Mouse (Mus musculus): ENCODE measurements around the gene Hist2h2be.
"Not testable (repeated sequence)": the region's sequence is repeated elsewhere in the genome, so short reads cannot be mapped to it uniquely, and the experiment has no call there.

Hist2h2be gene

DNA sequence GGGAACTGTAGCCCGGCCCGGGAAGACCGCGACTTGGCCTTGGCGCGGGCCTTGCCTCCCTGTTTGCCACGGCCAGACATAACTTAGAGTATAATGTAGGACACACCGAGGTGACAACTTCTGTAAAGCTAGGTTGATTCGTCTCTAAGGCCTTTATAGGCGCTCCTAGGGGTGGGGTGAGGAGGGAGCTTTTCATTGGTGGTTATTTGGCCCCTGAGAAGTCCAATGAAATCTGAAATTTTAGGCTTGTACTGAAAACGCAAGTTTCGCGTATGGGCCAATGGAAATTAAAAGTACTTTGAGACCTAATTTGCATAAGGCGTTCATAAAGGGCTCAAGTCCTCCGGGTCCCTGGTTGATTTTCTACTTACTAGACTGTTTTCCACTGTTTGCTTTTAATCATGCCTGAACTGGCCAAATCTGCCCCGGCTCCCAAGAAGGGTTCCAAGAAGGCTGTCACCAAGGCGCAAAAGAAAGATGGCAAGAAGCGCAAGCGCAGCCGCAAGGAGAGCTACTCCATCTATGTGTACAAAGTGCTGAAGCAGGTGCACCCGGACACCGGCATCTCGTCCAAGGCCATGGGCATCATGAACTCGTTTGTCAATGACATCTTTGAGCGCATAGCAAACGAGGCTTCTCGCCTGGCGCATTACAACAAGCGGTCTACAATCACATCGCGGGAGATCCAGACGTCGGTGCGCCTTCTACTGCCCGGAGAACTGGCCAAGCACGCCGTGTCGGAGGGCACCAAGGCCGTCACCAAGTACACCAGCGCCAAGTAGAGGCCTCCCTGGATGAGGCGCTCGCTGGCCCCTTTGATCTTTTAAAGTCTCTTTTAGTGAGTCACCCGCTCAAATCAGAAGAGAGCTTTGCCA is at the start of gene Hist2h2be, which contains the start of gene Hist2h2ac:
Gene Hist2h2be, plus strand, starts transcription at position 355 of the 875 bp plus-strand sequence.
Gene Hist2h2ac, minus strand, starts transcription at position 116 of the 875 bp plus-strand sequence.
- DNase-seq, result peak; percentile 75 to 92

DNA sequence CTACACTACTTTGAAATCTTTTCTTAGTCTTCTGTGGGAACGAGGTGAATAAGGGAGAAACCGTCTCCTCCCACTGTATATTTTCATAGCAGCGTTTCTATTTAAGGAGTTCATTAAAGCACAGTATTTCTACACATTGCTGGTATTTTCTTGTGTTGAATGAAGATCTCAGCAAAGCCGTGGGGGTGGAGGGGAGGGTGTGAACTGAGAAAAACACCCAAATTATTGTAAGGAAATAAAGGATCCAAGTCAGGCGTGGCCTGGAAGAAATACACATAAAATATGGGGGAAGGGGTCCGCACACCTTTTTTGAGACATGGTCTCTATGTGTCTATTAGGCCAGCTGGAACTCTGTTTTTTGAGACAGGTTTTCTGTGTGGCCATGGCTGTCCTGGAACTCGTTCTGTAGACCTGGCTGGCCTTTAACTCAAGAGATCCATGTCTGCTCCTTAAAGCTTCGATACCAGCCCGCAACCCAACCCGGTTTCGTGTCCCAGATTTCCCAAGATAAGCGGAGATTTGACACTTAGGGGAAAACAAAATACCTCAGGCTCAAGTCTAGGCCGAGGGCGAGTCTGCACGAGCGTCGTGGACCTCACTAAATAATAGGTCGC is 49.2 kb upstream of the Hist2h2be start:
- no peak for DNase-seq

DNA sequence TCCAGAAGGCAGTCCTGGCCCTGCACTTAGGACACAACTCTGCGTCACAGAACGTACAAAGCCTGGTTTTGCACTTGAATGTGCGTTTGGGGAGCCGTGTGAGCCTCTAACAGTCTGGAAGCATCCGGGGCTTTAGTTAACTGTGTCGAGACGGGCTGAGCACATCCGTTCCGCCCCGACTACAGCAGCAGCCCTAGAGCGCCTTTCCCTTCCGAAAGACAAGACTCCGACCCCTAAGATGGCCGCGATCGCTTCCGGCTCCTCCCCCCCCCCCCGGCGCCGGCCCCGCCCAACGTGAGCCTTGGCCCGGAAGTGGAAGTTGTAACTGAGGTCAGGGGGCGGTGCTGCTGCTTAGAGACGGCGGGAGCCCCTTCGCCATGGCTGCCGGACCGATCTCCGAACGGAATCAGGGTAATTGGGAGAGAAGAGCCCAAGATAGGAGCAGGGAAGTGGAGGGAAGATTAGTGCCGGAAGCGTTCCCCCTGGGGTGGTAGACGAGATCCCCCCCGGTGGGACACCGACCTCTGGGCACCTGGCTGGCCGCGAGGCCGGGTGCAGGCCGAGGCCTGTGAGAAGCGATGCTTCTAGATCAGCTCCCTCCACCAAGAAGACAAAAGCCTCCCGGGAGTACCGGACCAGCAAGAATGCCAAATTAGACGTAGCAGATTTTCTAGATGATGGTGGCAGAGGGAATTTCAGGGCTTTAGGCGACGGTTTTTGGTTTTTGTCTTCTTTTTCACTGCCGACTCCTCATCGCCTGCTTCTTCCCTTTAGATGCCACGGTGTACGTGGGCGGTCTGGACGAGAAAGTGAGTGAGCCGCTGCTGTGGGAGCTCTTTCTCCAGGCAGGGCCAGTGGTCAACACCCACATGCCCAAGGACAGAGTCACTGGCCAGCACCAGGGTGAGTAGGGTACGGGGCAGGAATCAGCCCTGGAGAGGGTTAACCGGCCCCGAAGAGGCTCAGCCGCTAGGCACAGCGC is 48.4 kb upstream of the Hist2h2be start, which contains the start of gene Sf3b4:
Gene Sf3b4, plus strand, starts transcription at position 136 of the 982 bp plus-strand sequence.
- DNase-seq, result peak; percentile 77 to 87

- no peak for DNase-seq
These were observed 47.7 kb upstream of the Hist2h2be start for GRCm38 (mm10) chr3:96173185-96173584.

GRCm38 (mm10) chr3:96174042-96174441 is 46.9 kb upstream of the Hist2h2be start:
- DNase-seq, result not testable (repeated sequence)

DNA sequence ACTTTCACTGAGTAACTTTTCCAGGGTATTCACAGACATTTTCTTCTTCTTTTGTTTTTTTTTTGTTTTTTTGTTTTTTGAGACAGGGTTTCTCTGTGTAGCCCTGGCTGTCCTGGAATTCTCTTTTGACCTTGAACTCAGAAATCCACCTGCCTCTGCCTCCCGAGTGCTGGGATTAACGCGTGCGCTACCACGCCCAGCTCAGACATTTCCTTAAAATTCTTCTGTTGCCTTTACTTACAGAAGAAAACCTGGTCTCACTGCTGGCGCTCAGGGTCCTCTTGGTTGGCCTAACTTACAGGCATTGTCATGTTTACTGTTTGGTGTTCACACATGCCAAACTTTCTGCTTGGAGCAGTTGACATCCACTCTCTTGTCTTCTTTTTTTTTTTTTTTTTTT is 45.7 kb upstream of the Hist2h2be start:
- no peak for DNase-seq

GRCm38 (mm10) chr3:96178427-96178826 is 42.5 kb upstream of the Hist2h2be start:
- DNase-seq, result no peak

- DNase-seq, result no peak
These were observed 42.0 kb upstream of the Hist2h2be start for GRCm38 (mm10) chr3:96178902-96179301.

DNA sequence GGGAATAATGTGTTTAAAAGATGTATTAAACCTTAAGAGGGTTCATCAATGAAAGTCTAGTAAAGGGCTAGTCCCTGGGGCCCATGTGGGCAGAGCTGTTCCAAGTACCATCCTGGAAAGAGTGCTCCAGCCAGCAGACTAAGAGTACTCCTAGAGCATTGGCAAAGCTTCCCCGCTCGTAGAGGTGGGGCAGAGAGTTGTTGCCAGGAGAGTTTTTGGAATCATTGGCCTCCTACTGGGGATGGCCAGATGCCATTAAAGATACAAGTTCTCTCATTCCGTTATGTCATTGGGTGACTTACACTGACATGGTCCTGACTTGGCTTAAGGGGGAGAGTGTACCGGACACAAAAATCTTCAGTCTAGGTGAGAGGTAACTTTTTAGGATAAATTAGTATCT is 41.4 kb upstream of the Hist2h2be start:
- DNase-seq, result no peak

DNA sequence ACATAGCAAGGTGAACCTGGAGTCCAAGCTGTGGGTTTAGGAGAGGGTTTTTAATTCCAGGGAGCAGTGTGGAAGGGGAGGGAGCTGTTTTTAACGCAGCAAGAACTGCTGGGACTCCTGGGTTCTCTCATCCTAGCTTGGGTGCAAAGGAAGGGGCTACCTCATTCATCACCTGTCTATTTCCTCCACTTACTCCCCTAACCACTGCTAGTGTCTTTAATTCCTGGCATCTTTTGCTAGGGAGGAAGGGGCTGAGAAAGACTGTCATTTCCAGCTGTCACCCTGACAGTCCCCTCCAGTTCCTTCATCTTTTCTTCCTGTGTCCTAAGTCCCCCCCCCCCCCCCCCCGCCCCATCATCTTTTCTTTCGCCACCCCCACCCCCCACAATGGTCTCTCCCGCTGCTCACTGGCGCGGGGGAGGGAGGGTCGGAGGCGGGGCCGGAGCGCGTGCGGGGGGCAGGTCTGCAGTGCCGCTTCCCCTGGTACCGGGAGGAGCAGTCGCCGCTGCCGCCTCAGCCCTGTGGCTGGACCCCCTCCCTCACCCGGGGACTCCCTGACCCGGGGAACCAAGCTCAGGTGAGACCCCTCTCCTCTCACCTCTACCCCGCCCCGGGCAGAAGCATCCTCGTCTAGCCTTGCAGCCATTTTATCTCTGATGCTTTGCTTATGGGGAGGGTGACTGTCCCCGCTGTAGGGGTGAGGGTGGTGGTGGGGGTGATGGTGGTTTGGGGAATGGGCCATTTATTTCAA is 40.0 kb upstream of the Hist2h2be start, which contains the start of gene Sv2a:
Gene Sv2a, plus strand, starts transcription at position 425 of the 751 bp plus-strand sequence.
- no peak for DNase-seq

- DNase-seq, result no peak
These were observed 39.2 kb upstream of the Hist2h2be start for GRCm38 (mm10) chr3:96181510-96182381.

- no peak for DNase-seq
These were observed 38.5 kb upstream of the Hist2h2be start for GRCm38 (mm10) chr3:96182382-96182776.

DNA sequence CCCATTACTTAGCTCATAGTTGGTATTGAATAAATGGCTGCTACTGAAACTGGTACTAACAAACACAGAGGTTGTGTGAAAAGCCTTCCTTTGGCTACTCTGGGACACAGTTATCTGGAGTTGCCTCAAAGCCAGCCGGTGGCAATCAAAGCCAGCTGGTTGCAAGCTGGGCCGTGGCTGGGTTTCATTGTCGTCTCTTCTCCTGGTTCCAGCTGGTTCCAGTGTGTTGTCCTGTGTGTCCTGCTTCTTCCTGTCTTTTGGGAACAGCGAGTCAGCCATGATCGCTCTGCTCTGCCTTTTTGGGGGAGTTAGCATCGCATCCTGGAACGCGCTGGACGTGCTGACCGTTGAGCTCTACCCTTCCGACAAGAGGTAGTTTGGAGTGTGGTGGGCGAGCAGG is 27.9 kb upstream of the Hist2h2be start:
- no peak for DNase-seq

- DNase-seq, result no peak
These were observed 26.0 kb upstream of the Hist2h2be start for GRCm38 (mm10) chr3:96194966-96195365.

GRCm38 (mm10) chr3:96195616-96196313 is 25.2 kb upstream of the Hist2h2be start:
- DNase-seq, result no peak

DNA sequence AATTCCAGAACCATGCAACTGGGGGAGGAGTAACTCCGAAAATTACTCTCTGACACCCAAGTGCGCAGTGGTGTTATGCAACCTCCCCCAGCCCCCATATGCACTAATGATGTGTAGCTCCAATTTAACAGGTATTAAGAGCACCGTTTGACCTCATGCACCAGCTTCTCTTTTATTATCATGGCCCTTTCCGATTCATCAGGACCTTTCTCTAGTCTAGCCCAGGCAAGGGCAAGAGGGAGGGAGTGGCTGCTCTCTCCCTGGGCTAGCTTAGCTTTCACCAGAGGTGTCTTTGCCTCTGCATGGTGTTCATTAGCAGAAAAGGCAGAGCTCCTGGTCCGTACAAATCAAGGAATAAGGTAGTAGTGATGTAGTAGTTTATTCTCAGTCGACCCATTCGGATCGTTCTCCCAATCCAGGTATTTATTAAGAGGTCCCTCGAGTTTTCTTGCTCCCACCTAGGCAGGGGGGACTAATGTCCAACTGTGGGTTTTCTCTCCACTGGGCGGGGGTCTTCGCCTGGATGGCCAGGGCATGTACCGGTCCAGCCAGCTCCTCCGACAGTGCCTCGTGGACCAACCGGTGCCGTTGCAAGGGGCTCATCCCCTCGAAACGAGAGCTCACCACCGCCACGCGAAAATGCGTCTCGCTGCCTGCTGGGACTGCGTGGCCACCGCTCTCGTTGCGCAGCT is 24.3 kb upstream of the Hist2h2be start:
- DNase-seq, result peak in 1 of 2 experiments; percentile 40

DNA sequence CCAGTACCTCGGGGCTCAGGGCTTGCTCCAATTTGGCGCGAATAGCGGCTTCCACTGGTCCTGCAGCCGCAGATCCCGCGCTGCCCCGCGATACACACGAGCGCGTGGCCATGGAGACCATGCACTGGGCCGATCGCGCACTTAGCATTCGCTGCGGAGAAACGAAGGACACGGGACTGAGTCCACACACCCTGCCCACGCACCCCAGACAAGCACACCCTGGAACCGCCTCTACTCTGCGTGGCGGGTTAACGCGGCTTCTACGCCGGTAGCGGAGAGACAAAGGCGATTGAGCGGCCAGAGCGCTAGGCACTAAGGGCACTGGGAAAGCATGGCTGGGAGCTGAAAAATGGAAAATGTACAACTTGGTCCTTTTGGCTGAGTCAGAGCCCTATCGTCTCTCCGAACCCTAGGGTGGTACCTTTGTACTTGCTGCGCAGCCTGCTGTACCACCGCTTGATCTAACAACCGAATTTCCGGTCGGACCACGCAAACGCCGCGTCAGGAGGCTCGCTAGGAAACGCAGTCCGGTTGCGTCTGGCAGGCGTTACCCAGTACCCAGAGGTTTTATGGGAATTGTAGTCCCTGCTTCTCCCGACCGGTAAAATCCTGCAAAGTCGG is 23.7 kb upstream of the Hist2h2be start:
- DNase-seq, result peak; percentile 79 to 85

GRCm38 (mm10) chr3:96198181-96198580 is 22.7 kb upstream of the Hist2h2be start:
- peak in 1 of 2 experiments; percentile 49 for DNase-seq
